Mouse (Mus musculus) ES-E14 (cell line): ENCODE measurements around the gene Stau1. TPM values are rescaled to one million over a fixed set of nuclear protein-coding genes. Genes with fewer than 3 reads are reported as not detected.

Experiments used
- DNase-seq: peaks from one replicate; pipeline ENCODE4 v3.0.0-alpha.2; 2013; ENCODE audit warnings: low read depth, low spot score
- H3K27ac ChIP-seq: 2 replicates; pipeline ENCODE4 v1.5.1; 2012; ENCODE audit warnings: low read depth, mild to moderate bottlenecking, low read length, moderate library complexity, mixed read lengths; ENCODE audit not compliant: poor library complexity, insufficient read depth, severe bottlenecking
- H3K36me3 ChIP-seq: 2 replicates; pipeline ENCODE4 v1.6.1; 2012; ENCODE audit warnings: mild to moderate bottlenecking, low read length, moderate library complexity, mixed read lengths; ENCODE audit not compliant: control insufficient read depth, poor library complexity, insufficient read depth, severe bottlenecking
- H3K4me1 ChIP-seq, 2 experiments: fragments of 150-350 bp in 1 of 2; sonication (generic) in 1 of 2; 2 replicates each; pipeline ENCODE4 v1.6.1; 2012; ENCODE audit warnings: low read length in 2 of 2, mild to moderate bottlenecking in 1 of 2, mixed read lengths in 1 of 2; ENCODE audit not compliant: control insufficient read depth in 2 of 2, insufficient read depth in 2 of 2, poor library complexity in 1 of 2
- H3K4me3 ChIP-seq, 2 experiments: fragments of 150-350 bp in 1 of 2; sonication (generic) in 1 of 2; 2 replicates each; pipeline ENCODE4 v1.5.1; 2012; ENCODE audit warnings: low read length in 2 of 2, low read depth in 1 of 2, mild to moderate bottlenecking in 1 of 2, mixed read lengths in 1 of 2; ENCODE audit not compliant: insufficient read depth in 1 of 2, poor library complexity in 1 of 2, severe bottlenecking in 1 of 2
- H3K9ac ChIP-seq: 2 replicates; pipeline ENCODE4 v1.6.1; 2012; ENCODE audit warnings: low read depth, mild to moderate bottlenecking, low read length, mixed read lengths; ENCODE audit not compliant: poor library complexity, insufficient read depth, severe bottlenecking
- H3K9me3 ChIP-seq: fragments of 150-350 bp; sonication (generic); 2 replicates; pipeline ENCODE4 v1.6.1; 2012; ENCODE audit warnings: low read depth, mild to moderate bottlenecking, low read length; ENCODE audit not compliant: control insufficient read depth, insufficient read depth
- CHD2 ChIP-seq: IDR thresholded peaks from 2 replicates; pipeline ENCODE4 v1.6.1; 2014; ENCODE audit warnings: mild to moderate bottlenecking, low read depth, low read length, inconsistent platforms
- HCFC1 ChIP-seq: IDR thresholded peaks from 2 replicates; pipeline ENCODE4 v1.6.1; 2012; ENCODE audit warnings: low read length, inconsistent platforms, borderline replicate concordance; ENCODE audit not compliant: insufficient read depth
- MAFK ChIP-seq: IDR thresholded peaks from 2 replicates; pipeline ENCODE4 v1.6.1; 2014; ENCODE audit warnings: mild to moderate bottlenecking, low read depth, low read length, inconsistent platforms; ENCODE audit not compliant: insufficient read depth
- ZC3H11A ChIP-seq: IDR thresholded peaks from 2 replicates; pipeline ENCODE4 v1.6.1; 2012; ENCODE audit warnings: low read depth, mild to moderate bottlenecking, inconsistent platforms, low read length, borderline replicate concordance
- ZNF384 ChIP-seq: IDR thresholded peaks from 2 replicates; pipeline ENCODE4 v1.6.1; 2012; ENCODE audit warnings: low read depth, low read length, inconsistent platforms
- in situ Hi-C, 2 experiments: fragments of 600-800 bp; cut with MboI; formaldehyde crosslinking; loops; one replicate each; pipeline ENCODE4 v1.15.1; 2025; ENCODE audit warnings: low sequenced_read_pairs in 2 of 2, inconsistent platforms in 1 of 2; ENCODE audit not compliant: unreplicated experiment in 2 of 2
- total RNA-seq: library from RNA; depleted of rRNA; stranded (reverse); fragments of 300-350 nt; gene quantifications from 2 replicates; pipeline ENCODE4 v1.2.3, GENCODE M21; 2012

The Stau1 gene
- total RNA-seq, 1 experiment = 24.1 TPM

DNA sequence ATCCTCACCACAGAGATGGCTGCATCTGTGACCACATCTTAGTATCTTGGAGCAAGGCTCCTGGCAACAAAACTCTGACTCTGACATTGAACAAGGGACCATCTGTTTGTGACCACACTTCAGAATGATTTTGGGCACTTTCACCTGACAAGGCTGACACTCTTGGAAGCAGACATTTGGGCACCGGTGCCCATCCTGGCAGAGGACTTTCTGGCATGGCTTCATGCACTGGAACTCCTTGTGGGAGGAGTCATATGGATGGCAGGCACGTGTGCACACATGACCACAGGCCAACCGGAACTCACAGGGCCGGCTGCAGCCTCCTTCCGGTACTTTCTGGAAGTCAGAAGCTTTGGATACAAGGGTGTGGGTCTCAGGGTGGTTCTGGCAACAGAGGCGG is 42.2 kb upstream of the Stau1 start:
- peaks cover 87% of the 10 kb centered on the region for H3K36me3 ChIP-seq
- no peak overlapping the region for H3K4me3 ChIP-seq
- DNase-seq = no peak
- no peak for TF ChIP-seq MAFK
- TF ChIP-seq ZNF384 = no peak
- no peak for TF ChIP-seq ZC3H11A
- TF ChIP-seq CHD2 = no peak
- TF ChIP-seq HCFC1 = no peak
- H3K9me3 ChIP-seq = no peaks in the 10 kb centered on the region
- no peak overlapping the region for H3K27ac ChIP-seq
- no peak overlapping the region for H3K9ac ChIP-seq
- in situ Hi-C loops = no loop called here
- H3K4me1 ChIP-seq = no peaks in the 10 kb centered on the region

DNA sequence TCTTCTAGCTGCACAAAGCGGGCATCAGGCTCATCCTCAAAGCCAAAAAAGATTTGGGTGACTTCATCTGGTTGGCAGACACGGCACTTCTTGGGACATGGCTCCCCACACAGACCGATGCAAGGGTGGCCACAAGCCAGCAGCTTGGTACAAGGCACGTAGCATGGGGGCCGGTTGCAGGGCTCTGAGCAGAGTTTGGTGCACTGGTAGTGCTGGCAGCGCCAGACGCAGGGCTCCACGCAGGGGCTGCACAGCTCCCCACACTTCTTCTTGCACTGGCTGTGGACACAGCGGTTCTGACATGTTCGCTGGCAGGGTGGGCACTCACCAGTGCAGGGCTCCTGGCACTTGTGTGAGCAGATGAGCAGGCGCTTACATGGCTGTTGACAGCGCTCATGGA is 41.6 kb upstream of the Stau1 start:
- no peak for DNase-seq
- in situ Hi-C loops = no loop called here
- Histone ChIP-seq H3K4me3 (no peak overlapping the region), H3K4me1 (no peaks in the 10 kb centered on the region), H3K9me3 (no peaks in the 10 kb centered on the region), H3K27ac (no peak overlapping the region), H3K9ac (no peak overlapping the region), H3K36me3 (peaks cover 85% of the 10 kb centered on the region)
- TF ChIP-seq MAFK = no peak
- no peak for TF ChIP-seq HCFC1
- TF ChIP-seq CHD2 = no peak
- TF ChIP-seq ZNF384 = no peak
- no peak for TF ChIP-seq ZC3H11A

DNA sequence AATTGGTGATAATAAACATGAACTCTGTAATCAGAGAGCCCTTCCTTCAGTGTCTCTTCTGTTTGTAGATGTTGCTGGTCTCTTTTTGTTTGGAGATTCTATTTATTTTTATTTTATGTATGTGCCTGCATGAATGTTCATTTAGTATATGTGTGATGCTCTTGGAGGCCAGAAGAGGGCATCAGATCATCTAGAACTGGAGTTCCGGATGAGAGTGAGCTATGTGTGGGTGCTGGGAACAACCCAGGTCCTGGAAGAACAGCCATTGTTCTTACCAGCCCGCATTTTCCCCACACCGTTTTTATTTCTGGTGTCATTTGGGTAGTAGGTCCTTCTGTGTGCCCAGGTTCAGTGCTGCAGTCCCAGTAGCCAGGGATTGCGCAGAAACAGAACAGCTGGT is 34.4 kb upstream of the Stau1 start:
- in situ Hi-C loops = no loop called here
- no peak for TF ChIP-seq ZC3H11A
- TF ChIP-seq HCFC1 = no peak
- no peak for TF ChIP-seq ZNF384
- no peak for TF ChIP-seq MAFK
- TF ChIP-seq CHD2 = no peak
- peaks cover 76% of the 10 kb centered on the region for H3K36me3 ChIP-seq
- no peak overlapping the region for H3K27ac ChIP-seq
- H3K9ac ChIP-seq = no peak overlapping the region
- no peak overlapping the region for H3K4me3 ChIP-seq
- no peak for DNase-seq
- no peaks in the 10 kb centered on the region for H3K9me3 ChIP-seq
- H3K4me1 ChIP-seq = no peaks in the 10 kb centered on the region; a peak in 1 of 4 replicates

DNA sequence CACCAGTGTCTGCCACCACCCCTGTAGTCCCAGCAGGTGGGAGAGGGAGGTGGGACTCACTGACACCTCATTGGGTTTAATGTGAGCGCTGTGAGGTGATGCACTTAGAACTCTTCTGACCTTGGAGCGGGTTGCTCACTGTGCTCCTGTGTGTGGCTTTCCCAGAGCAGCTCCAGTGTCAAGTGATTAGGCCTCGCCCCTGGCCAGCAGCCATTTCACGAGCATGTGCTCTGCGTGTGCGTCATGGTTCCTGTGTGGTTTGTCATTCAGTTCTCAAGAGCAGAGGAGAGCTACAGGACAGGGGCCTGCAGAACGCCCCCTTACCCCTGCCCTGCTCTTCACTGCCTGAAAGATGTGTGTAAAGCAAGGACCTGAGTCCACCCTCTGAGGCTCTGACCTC is 32.5 kb upstream of the Stau1 start:
- Histone ChIP-seq H3K9me3 (no peaks in the 10 kb centered on the region), H3K4me1 (no peaks in the 10 kb centered on the region; a peak in 1 of 4 replicates), H3K27ac (no peak overlapping the region), H3K9ac (no peak overlapping the region), H3K4me3 (no peak overlapping the region), H3K36me3 (peaks cover 72% of the 10 kb centered on the region)
- TF ChIP-seq MAFK (no peak), HCFC1 (no peak), ZC3H11A (no peak), ZNF384 (no peak), CHD2 (no peak)
- in situ Hi-C loops = no loop called here
- DNase-seq = no peak

- TF ChIP-seq ZC3H11A = no peak
- TF ChIP-seq HCFC1 = no peak
- TF ChIP-seq CHD2 = no peak
- no peak for TF ChIP-seq MAFK
- no peak for TF ChIP-seq ZNF384
- in situ Hi-C loops = no loop called here
- Histone ChIP-seq H3K9ac (no peak overlapping the region), H3K9me3 (no peaks in the 10 kb centered on the region), H3K4me3 (no peak overlapping the region), H3K36me3 (peaks cover 41% of the 10 kb centered on the region), H3K27ac (no peak overlapping the region), H3K4me1 (peaks cover 3 to 6% of the 10 kb centered on the region in 2 experiments; a peak in 3 of 4 replicates)
- DNase-seq = no peak
Observed at GRCm38 (mm10) chr2:167019396-167019795, 23.3 kb upstream of the Stau1 start.
